Mouse (Mus musculus): ENCODE measurements around the gene Hebp1.

Hebp1 gene

DNA sequence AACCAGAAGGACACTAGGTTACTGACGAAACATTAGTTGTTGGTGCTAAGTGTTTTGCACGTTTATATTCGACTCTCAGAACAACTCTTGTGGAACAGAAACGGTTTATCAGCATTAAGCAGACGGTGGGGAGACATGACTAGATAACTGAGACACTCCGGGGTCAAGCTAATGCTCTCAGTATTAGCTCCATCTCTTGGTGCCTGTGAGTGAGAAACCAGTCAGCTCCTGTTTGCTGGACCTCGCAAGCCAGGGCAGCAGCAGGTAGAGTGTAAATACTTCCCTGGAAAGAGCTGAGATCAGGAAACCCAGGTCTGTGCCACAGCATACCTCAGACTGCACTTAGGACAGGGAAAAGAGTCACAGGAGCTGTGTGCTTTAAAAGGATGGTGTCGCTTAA lies 1.1 kb downstream of the Hebp1 start:
- DNase-seq: no peak

- no peak for DNase-seq
These were observed 2.9 kb downstream of the Hebp1 start for GRCm38 (mm10) chr6:135194907-135195306.

DNA sequence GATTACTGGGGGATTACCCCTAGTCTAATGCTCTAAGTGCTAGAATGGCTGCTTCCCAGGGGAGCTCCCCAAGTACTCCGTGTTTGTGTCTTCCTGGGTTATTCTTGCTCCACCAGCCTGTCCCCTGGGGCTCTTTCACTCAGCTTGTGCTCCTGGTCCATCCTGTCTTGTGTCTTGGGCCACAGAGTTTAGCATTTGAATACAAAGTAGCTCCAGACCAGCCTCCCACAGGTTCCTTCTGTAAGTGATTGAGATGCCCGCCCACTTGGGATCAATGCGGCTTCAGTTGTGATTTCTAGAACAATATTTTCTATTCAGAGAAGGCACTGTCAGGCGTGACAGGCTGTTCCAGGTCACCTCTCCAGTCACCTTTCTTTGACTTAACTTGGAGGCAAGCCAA lies 4.1 kb downstream of the Hebp1 start:
- no peak for DNase-seq

DNA sequence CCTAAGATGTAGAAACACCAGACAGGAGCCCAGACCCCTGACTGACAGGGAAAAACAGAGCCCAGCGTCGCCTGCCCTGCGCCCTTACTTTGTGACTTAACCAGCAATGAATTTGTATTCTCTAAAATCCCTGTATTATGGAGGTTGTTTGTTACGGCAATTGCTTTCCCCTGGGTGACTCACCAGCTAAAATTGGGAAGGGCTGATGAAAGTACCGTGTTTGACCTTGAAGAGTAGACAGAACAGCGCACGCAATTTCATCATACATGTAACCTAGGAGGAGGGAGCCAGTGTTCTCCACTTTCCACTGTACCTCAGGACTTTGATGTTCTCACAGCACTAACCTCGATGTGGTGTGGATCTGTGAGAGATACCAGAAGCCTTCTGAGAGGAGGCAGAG lies 4.8 kb downstream of the Hebp1 start:
- no peak for DNase-seq

- no peak for DNase-seq
These were observed 5.9 kb downstream of the Hebp1 start for GRCm38 (mm10) chr6:135191906-135192305.

DNA sequence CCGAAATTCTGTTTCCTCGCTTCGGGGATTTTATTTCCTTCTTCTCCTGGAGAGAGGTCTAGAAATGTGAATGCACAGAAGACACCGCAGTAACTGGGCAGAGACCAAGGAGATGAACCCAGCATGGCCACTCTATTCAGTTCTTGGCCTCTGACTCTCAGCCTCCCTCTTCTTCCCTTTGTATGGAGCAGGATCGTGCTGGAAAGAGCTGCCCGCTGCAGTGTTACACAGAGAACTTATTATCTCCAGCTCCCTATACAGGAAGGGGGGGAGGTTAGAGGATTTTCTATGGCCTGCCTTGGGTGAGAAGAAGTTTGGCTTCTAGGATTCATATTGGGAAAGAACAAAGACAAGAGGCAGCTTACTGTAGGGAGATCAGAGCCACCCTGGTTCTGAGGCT lies 7.7 kb downstream of the Hebp1 start:
- DNase-seq: no peak

DNA sequence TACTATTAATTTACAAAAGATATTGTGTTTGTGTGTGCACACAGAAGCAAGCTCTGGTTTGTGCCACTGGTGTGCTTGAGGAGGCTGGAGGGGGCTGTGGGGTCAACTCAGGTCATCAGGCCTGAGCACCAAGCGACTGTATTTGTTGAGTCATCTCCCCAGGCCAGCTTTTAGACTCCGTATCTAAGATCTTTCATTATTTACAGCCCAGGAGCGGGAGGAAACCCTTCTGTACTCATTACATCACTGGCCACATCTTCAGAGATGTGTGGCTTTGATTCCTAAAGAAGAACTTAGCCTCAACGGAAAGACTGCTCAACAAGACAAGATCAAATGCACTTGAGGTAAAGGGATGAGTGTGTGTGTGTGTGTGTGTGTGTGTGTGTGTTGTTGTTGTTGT lies 9.2 kb downstream of the Hebp1 start:
- DNase-seq: no peak

GRCm38 (mm10) chr6:135187076-135187917 lies 10.5 kb downstream of the Hebp1 start:
- DNase-seq: no peak

- no peak for DNase-seq
These were observed 13.9 kb downstream of the Hebp1 start for GRCm38 (mm10) chr6:135183961-135184360.

DNA sequence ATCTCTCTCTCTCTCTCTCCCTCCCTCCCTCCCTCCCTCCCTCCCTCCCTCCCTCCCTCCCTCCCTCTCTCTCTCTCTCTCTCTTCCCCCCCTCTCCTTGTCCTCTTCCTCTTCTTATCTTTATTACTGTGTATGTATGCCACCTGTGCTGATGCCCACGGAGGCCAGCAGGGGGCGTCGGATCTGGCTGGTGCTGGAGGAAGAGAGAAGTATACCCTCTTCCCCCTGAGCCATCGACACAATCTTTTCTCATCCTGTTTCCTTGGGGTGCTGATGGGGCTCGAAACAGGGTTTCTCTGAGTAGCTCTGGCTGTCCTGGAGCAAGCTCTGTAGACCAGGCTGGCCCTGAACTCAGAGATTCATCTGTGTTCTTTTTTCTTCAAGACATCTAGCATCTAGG lies 14.9 kb downstream of the Hebp1 start:
- no peak for DNase-seq

- DNase-seq: no peak
These were observed 19.2 kb downstream of the Hebp1 start for GRCm38 (mm10) chr6:135178599-135178998.

- no peak for DNase-seq
These were observed 20.6 kb downstream of the Hebp1 start for GRCm38 (mm10) chr6:135177271-135177670.

- DNase-seq: no peak
These were observed 22.8 kb downstream of the Hebp1 start for GRCm38 (mm10) chr6:135175014-135175413.

DNA sequence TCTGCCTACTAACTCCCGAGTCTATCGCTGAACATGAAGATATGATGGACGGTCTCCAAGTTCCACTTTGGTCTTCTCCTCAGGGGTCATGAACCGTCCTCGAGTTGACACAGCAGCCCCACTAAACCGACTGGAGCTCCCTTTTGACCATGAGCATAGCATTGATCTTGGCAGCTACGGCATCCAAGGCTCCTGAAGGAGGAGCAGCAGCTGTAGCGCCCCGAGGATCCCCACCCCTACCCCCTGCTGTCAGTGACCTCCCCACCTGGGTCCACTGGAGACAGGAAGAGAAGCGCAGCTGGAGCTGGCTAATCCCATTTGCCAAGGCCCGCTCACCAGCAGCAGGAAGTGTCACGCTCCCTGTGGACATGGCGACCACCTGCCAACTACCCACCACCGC lies 26.1 kb downstream of the Hebp1 start:
- DNase-seq: no peak

- DNase-seq: no peak
These were observed 28.6 kb downstream of the Hebp1 start for GRCm38 (mm10) chr6:135169246-135169645.

GRCm38 (mm10) chr6:135168471-135168870 lies 29.4 kb downstream of the Hebp1 start:
- peak in 1 of 2 experiments; percentile 41 for DNase-seq

- DNase-seq: peak; percentile 92 to 93
These were observed 30.2 kb downstream of the Hebp1 start for GRCm38 (mm10) chr6:135167380-135168311.

DNA sequence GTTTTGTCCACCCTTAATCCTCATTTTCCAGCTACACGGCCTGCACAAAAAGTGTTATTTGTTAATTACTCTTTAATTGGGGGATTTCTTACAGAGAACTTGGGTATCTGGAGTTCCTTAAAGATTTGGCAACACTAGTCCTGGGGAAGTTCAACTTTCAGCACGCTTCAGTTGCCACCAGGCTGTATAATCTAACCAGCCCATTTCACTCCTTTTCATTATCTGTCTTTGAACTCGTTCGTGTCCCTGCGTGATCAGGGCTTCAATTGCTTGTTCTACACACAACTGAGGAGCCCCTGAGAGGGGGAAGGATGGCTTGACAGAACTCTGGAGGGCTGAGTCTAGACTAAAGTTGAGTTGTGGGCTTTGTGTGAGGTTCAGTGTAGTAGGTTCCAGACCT lies 31.1 kb downstream of the Hebp1 start:
- no peak for DNase-seq

GRCm38 (mm10) chr6:135166262-135166661 lies 31.6 kb downstream of the Hebp1 start:
- no peak for DNase-seq

- no peak for DNase-seq
These were observed 32.1 kb downstream of the Hebp1 start for GRCm38 (mm10) chr6:135165706-135166105.

DNA sequence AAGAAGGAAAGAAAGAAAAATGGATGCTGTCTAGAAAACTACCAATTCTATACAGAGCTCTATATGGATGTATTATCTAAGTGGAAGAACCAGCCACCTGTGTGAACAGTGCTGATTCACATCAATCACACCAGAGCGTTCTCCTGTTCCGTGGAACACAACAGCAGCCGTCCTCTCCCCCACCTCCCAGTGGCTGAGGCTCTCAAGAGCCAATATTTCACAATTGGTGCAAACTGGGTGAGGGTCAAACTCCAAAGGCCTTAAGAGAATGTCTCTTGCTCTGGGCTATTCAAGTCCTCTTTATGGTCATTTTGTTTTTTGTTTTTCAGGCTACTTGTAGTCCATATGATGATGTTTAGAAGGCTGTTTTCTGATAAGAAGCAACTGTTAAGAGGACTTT lies 32.6 kb downstream of the Hebp1 start:
- no peak for DNase-seq

- no peak for DNase-seq
These were observed 35.0 kb downstream of the Hebp1 start for GRCm38 (mm10) chr6:135162861-135163260.

DNA sequence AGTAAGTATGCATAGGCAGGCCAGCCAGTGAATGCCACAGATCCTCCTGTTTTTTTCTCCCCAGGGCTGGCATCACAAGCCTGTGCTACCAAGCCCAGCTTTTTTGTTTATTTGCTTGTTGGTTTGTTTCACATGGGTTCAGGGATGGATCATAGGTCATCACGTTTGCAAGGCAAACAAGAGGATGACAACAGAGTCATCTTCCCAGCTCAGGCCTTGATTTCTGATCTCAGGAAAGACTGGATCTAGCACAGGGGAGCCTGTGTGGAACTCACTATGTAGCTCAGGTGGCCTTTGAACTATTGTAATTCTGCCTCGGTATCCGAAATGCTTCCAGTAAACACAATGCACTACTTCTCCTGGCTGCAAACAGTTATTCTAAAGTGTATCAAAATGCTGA lies 35.5 kb downstream of the Hebp1 start:
- no peak for DNase-seq

DNA sequence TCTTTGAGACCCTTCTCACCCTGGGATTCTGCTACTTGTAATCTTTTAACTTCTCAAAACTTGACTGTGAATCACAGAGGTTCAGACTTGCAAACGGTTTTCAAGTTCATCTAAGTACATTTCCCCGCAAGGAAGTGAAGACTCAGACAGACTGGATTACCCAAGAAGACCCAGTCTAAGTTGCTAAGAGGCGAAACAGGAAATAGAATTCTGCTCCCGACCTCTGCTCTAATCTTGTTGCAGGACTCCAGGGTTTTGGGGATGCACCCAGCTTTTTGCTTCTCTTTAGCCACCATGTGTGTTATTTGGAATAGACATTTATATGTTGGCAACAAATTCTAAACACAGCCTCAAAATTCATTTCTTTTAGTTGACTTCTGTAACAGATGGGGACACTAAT lies 36.5 kb downstream of the Hebp1 start:
- no peak for DNase-seq
